Mouse (Mus musculus) T-helper 17 cell (primary cell): Measurements from ENCODE around the gene Lamp3.

Source experiments
- in situ Hi-C, 2 experiments: fragments of 300-600 bp; cut with MboI, MseI; formaldehyde crosslinking; loops; 1 replicate in 1 of 2; 2 replicates in 1 of 2; pipeline ENCODE4 v1.15.1; 2025; ENCODE audit warnings: high pct_unique_total_duplicates in 2 of 2

The Lamp3 gene

DNA sequence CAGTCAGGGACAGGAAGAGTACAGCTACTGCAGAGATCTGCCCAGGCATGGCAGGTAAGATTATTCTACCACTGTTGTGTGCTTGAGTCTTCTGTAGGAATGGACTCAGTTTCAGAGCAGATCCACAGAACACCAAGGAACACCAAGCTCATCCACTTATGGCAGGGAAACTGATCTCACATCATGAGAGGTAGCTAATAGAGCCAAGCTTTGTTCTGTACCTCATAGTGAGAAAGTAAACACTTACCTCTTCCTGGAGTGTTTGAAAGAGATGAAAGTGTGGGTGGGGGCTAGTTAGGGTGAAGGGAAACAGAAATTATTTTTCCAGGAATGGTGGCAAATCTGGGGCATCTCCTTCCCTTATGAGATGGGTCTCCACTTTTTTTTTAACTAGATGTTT lies at the start of gene Lamp3:
Lamp3 (minus strand) TSS at position 160 of the 400 bp plus-strand sequence.
- in situ Hi-C loops = no loop called here

DNA sequence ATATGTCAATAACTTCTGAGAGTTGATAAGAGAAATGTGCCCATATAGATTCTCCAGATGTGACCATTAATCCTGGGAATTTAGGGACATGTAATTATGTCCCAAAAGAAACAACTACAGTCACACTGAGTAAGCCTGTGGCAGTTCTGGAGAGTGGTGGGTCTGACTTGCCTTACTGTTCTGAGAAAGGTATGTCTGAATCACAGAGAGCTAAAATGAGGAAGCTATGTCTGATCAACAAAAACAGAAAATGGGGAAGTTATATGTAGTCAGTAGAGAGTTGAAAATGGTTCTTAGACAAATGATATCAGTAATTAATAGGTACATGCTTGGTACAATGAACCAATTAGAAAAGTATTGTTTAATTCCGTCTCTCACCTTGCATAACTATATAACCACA lies 26.7 kb upstream of the Lamp3 start:
- in situ Hi-C loops = no loop called here

DNA sequence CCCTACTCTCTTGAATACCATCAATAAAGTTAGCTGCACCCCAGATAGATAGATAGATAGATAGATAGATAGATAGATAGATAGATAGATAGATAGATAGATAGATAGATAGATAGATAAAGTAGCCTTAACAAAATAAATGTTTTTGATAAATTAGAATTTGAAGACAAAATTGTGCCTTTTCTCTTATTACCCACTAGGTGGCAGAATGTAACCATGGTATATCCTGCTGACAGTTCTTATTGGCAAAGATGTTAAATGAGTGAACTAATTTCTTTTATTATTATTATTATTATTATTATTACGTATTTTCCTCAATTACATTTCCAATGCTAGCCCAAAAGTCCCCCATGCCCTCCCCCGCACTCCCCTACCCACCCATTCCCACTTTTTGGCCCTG lies 18.0 kb upstream of the Lamp3 start:
- in situ Hi-C loops = loop anchor here (5.0 to 10.0 kb wide), 4 partner anchors 123 to 461 kb away; no protein-coding TSS in a partner anchor

DNA sequence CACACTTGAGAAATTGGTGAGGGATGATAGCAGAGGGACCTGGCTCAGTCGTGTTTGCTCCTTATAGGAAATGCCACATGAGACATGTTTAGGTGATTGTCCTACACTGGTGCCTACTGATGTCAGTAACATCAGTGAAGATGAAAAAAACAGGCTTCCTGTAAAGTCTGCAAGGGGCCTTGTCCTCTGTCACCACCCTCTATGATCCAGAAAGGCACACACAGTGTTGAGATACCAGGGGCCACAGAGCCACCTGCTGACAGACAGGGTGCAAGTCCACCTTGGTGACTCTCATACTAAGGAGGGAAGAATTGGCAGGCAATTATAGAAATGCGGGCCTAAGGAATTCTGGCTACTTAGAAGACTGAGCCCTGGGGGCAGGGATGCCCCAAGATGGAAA lies 14.8 kb upstream of the Lamp3 start:
- in situ Hi-C loops = loop anchor here (5.0 to 10.0 kb wide), 4 partner anchors 126 to 464 kb away; no protein-coding TSS in a partner anchor

DNA sequence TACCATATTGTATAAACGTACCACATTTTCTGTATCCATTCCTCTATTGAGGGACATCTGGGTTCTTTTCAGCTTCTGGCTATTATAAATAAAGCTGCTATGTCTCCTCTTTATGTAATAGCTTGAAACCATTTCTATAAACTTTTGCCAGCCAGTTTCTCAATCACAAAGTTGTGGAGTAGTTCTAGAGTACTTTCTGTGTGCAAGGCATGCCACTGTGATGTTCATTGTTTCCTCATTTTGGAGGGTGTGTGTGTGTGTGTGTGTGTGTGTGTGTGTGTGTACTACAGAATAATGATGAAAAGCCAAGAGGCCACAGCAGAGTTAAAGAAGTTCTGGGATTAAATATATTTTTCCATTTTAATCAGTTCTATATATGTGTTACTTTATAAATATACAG lies 1.2 kb upstream of the Lamp3 start:
- in situ Hi-C loops = no loop called here

DNA sequence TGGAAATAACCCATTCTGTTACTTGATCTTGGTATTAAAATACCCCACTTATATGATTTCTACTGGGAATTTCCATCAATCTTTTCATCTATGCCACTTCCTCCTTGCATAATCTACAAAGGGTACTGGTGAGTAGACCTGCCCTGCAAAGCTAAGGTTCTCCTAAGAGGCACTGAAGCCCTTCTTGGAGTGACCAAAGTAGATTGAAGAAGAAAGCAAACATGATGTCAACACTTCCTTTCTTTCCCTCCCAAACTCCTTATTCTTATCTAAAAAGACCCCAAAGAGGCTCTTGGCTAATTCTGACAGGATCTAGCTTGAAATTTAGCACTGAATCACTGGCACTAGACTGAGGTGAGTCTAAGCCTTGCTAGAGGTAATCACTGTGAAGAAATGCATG lies 7.0 kb downstream of the Lamp3 start:
- in situ Hi-C loops = no loop called here

DNA sequence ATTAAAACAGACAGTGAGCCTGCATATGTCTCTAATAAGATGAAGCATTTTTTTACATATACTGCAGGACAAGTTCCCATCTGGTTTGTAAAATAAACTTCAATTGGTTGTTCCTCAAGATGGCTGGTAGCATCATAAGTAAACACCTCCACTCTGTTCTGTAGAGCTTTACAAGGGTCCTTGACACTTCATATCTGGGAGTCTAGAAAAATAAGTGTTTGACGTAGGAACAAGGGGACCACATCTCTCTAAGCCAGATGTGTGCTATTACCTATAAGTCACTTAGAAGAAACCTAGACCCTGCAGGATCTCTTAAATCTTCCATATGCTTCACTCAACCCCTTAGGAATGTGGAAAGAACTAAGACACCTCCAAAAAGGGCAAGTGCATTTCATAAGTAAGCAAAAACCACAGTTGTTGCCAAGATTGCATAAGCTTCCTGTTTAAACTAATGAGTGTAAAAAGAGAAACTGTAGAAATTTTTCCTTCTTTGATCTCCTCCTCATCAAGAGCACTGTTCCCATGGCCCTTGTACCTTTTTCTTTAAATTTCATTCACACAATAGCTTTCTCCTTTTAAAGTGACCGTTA lies 35.3 kb downstream of the Lamp3 start:
- in situ Hi-C loops = no loop called here

DNA sequence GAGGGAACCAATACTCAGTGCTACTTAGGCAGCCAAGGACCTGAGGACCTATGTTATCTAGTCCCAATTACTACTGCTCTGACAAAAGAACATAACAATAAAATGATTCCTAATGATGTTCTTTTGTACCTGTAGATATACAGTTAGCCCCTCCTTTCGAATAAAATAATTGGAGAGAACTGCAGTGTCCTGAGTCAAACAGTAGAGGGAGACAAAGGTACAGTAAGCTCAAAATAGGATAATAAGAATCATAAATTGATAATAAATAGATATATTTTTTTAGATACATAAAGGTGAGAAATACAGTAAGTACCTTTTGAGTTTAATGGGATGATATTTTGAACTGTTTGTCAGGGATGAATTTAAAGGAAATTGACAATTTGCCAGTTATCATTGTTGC lies 39.9 kb downstream of the Lamp3 start:
- in situ Hi-C loops = no loop called here

DNA sequence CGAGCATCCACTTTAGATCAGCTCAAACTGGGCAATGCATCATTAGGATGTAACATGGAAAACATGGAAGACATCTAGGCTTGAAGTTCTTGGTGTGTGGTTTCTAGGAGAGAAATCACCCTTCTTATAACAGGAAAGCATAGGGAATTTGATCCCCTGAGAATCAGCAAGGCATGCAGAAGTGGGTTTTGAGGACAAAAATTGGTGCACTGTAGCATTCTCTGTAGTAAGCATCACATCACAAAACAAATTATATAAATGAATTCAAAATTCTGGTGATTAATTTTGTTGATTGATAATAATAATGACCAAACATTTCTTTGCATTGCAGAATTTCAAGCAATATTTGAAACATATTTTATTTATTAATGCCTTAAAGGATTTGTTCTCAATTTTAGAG lies 76.4 kb downstream of the Lamp3 start, which contains the start of gene Olfr171:
Olfr171 (minus strand) TSS at position 101 of the 400 bp plus-strand sequence.
- in situ Hi-C loops = no loop called here

DNA sequence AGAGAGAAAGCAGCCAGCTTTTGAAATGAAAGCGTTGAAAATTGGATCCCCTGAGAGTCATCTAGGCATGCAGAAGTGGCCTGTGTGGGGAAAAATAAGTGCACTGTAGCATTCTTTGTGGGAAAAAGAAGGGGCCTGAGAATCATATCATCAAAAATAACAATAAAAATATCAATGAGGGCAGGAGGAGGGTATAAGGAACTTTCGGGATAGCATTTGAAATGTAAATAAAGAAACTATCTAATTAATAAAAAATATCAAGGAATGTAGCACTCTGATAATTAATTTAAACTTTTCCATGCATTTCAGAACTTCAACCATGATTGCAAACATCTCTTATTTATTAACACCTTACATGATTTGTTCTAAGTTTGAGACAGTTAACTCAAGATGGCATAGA lies 94.4 kb downstream of the Lamp3 start, which contains the start of gene Olfr170:
Olfr170 (minus strand) TSS at position 101 of the 400 bp plus-strand sequence.
- in situ Hi-C loops = loop anchor here in 1 of 2 experiments (5.0 kb wide), 1 partner anchor 39 kb away; the partner anchor contains the start of gene Olfr169
